Mouse (Mus musculus) gastrocnemius, postnatal 36 days (tissue): ENCODE data around the gene Col23a1. TPM values are rescaled to one million over a fixed set of nuclear protein-coding genes. Genes with fewer than 3 reads are reported as not detected.

Experiments used
- total RNA-seq, 2 experiments: library from RNA; stranded (reverse); gene quantifications; 2 replicates each; pipeline ENCODE4 v1.2.3; 2021

Col23a1 gene
- total RNA-seq, 2 experiments from 2014 or later: 1.4 to 1.5 TPM

Other genes with a start within 250 kb of the Col23a1 start
- gene Olfr1375, start 241.8 kb upstream of the Col23a1 start, total RNA-seq: not detected
- 1 to 10 TPM; 2.9 to 3.0 TPM for gene Zfp354a, start 230.7 kb upstream of the Col23a1 start, total RNA-seq
- not detected for gene Gm12569, start 69.4 kb upstream of the Col23a1 start, total RNA-seq
- 10 to 100 TPM; 46.2 to 51.7 TPM for gene Clk4, start 28.2 kb upstream of the Col23a1 start, total RNA-seq
- not detected for gene BC049762, start 26.9 kb upstream of the Col23a1 start, total RNA-seq